Mouse (Mus musculus) embryonic facial prominence, embryonic 15.5 days (tissue): ENCODE results near the gene Lama2. TPM values are rescaled to one million over a fixed set of nuclear protein-coding genes. Genes with fewer than 3 reads are reported as not detected.
"Not testable (repeated sequence)": the region's sequence is repeated elsewhere in the genome, so short reads cannot be mapped to it uniquely, and the experiment has no call there.

Experiments
- ATAC-seq: fragments of 200-750 bp; cut with Nextera tagmentation; 2 replicates; pipeline ENCODE4 v1.8.0; 2017; ENCODE audit warnings: low read depth, moderate TSS enrichment; ENCODE audit not compliant: insufficient number of reproducible peaks, low FRiP score, low TSS enrichment
- H3K27ac ChIP-seq: fragments of 300-500 bp; sonication (generic); replicated peaks from 2 replicates; pipeline ENCODE4 v1.5.1; 2015; ENCODE audit warnings: mild to moderate bottlenecking, inconsistent platforms
- H3K27me3 ChIP-seq: fragments of 300-500 bp; sonication (generic); 2 replicates; pipeline ENCODE4 v1.6.1; 2015; ENCODE audit warnings: inconsistent platforms
- H3K36me3 ChIP-seq: fragments of 300-500 bp; sonication (generic); 2 replicates; pipeline ENCODE4 v1.6.1; 2015; ENCODE audit warnings: mild to moderate bottlenecking, inconsistent platforms
- H3K4me1 ChIP-seq: fragments of 300-500 bp; sonication (generic); 2 replicates; pipeline ENCODE4 v1.6.1; 2015; ENCODE audit warnings: inconsistent platforms
- H3K4me2 ChIP-seq: fragments of 300-500 bp; sonication (generic); replicated peaks from 2 replicates; pipeline ENCODE4 v1.6.1; 2015; ENCODE audit warnings: mild to moderate bottlenecking, inconsistent platforms
- H3K4me3 ChIP-seq: fragments of 300-500 bp; sonication (generic); replicated peaks from 2 replicates; pipeline ENCODE4 v1.5.1; 2015; ENCODE audit warnings: mild to moderate bottlenecking, inconsistent platforms
- H3K9ac ChIP-seq: fragments of 300-500 bp; sonication (generic); 2 replicates; pipeline ENCODE4 v1.6.1; 2015; ENCODE audit warnings: inconsistent platforms
- H3K9me3 ChIP-seq: fragments of 300-500 bp; sonication (generic); replicated peaks from 2 replicates; pipeline ENCODE4 v1.6.1; 2016; ENCODE audit warnings: inconsistent platforms
- WGBS: fragments of 180-500 bp; shearing (Covaris S2); methylation state at CpG from one replicate; pipeline ENCODE4 v1.1.7; 2015; 5-methylcytosine and 5-hydroxymethylcytosine counted together
- polyA plus RNA-seq: library from polyadenylated mRNA; unstranded; fragments of >200 nt; fragmentation: Nextera tagmentation; extraction: Ambion mirVana; gene quantifications from 2 replicates; pipeline ENCODE4 v1.2.1, GENCODE M21; 2015

Lama2 gene
- polyA plus RNA-seq, 1 experiment from 2014 or later: 22.8 TPM

DNA sequence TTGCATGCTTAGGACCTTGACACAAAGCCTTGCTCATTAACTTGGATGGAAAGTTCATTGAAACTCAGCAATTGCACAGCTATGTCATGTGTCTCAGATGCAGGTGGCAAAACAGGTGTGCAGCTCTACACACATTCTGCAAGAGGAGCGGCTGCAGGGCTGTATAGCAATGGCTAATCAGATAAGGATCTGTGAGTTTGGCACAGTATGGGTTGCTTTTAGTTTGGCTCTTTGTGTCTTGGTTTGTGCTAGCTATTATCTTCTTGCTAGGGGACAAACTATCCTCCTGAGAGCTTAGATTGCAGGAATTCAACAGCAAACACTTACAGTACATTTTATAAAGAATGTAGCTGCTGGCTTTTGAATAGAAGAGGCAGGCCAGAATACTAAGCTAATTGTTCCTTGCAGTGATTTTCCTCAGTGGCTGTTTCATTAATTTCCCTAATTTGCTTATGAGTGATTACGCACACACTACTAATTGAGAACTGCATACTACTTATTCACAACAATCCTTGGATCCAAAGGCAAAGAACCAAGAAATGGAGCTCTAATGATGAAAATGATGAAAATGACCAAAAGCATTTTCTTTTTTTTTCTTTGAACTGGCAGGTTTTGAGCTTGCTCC is 617.9 kb downstream of the Lama2 start:
- no peak overlapping the region for H3K4me3 ChIP-seq
- no peaks in the 10 kb centered on the region for H3K4me1 ChIP-seq
- WGBS: 86% methylated on average over 2 of the region's 2 CpGs
- no peak for ATAC-seq
- H3K4me2 ChIP-seq: no peak overlapping the region
- no peaks in the 10 kb centered on the region for H3K9me3 ChIP-seq
- no peak overlapping the region for H3K9ac ChIP-seq
- H3K27ac ChIP-seq: no peak overlapping the region
- no peaks in the 10 kb centered on the region for H3K27me3 ChIP-seq
- no peaks in the 10 kb centered on the region for H3K36me3 ChIP-seq

DNA sequence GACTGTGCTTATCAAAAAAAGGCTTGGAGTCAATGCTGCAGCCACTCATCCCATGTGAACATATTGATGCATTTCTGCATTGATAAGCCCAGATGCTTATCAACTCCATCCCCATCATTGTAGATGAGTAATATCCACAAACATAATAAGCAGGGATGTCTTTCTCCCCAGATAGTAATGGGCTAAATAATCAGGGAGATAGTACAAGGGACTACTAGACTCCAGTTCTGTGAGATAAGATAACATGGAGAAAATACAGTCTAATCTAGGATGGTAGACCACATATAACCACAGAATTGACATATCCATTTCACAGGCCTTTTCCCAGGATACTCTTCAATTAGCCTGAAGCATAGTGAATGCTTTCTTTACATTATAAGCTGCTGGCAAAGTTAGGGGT is 622.9 kb downstream of the Lama2 start:
- no peak overlapping the region for H3K27ac ChIP-seq
- ATAC-seq: no peak
- no peaks in the 10 kb centered on the region for H3K4me1 ChIP-seq
- H3K27me3 ChIP-seq: no peaks in the 10 kb centered on the region
- no peaks in the 10 kb centered on the region for H3K9me3 ChIP-seq
- H3K4me3 ChIP-seq: no peak overlapping the region
- no peak overlapping the region for H3K4me2 ChIP-seq
- H3K9ac ChIP-seq: no peak overlapping the region
- no peaks in the 10 kb centered on the region for H3K36me3 ChIP-seq

DNA sequence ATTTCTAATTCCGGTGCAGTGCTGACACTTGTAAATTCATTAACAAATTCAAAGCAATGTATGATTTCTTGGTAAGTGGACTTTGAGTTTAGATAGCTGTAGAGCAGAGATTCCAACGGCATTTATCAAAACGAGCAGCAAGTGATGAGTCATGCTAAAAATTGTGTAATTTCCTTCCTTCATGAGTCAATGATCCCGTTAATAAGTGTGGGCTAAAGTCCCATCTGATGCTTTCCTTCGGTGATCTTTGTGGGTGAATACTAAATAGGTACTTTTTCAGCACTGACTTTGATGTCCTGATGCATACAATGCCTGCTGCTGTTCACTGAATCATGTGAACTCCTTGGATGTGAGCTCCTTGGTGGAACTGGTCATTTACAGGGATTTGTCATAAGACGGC is 623.6 kb downstream of the Lama2 start:
- ATAC-seq: no peak
- H3K4me2 ChIP-seq: no peak overlapping the region
- no peak overlapping the region for H3K4me3 ChIP-seq
- no peak overlapping the region for H3K27ac ChIP-seq
- no peaks in the 10 kb centered on the region for H3K9me3 ChIP-seq
- 62% methylated on average over 6 of the region's 6 CpGs for WGBS
- H3K36me3 ChIP-seq: no peaks in the 10 kb centered on the region
- H3K4me1 ChIP-seq: no peaks in the 10 kb centered on the region
- H3K9ac ChIP-seq: no peak overlapping the region
- no peaks in the 10 kb centered on the region for H3K27me3 ChIP-seq

DNA sequence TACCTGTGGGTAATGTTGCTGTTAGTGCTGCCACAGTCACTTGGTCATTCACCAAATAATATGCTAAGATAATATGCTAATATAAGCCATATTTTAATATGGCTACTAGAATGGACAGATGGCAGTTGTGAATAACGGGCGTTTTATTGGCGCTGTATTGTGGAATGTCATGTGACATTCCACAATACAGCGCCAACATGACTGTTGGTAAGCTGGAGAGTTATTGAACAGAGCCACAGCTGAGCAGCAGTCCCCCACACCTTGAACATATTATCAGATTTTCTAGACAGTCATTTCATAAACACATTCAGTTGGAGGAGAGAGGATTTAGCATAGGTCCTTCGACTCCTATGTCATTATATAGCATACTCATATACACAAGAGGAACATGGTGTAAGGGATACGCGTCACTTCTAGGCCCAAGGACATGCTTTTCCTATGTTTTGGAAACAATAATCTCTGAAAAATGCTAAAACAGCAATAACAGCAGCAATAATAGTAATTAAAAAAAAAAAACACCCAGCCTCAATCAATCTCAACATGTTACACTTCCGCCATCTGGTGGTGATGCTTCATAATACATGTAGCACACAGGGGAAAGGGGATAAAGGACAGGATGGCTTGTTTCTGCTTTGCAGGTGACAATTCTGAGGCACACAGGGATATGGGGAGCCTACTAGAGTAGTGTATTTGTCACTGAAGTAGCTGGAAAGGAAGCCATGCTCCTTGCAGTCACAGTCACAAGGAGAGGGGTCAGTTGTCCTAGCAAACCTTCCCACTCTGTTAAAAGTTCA is 624.2 kb downstream of the Lama2 start:
- H3K36me3 ChIP-seq: no peaks in the 10 kb centered on the region
- H3K9me3 ChIP-seq: no peaks in the 10 kb centered on the region
- H3K9ac ChIP-seq: no peak overlapping the region
- 73% methylated on average over 8 of the region's 8 CpGs for WGBS
- no peaks in the 10 kb centered on the region for H3K4me1 ChIP-seq
- no peak overlapping the region for H3K4me3 ChIP-seq
- no peak overlapping the region for H3K27ac ChIP-seq
- ATAC-seq: no peak
- H3K4me2 ChIP-seq: no peak overlapping the region
- H3K27me3 ChIP-seq: no peaks in the 10 kb centered on the region

DNA sequence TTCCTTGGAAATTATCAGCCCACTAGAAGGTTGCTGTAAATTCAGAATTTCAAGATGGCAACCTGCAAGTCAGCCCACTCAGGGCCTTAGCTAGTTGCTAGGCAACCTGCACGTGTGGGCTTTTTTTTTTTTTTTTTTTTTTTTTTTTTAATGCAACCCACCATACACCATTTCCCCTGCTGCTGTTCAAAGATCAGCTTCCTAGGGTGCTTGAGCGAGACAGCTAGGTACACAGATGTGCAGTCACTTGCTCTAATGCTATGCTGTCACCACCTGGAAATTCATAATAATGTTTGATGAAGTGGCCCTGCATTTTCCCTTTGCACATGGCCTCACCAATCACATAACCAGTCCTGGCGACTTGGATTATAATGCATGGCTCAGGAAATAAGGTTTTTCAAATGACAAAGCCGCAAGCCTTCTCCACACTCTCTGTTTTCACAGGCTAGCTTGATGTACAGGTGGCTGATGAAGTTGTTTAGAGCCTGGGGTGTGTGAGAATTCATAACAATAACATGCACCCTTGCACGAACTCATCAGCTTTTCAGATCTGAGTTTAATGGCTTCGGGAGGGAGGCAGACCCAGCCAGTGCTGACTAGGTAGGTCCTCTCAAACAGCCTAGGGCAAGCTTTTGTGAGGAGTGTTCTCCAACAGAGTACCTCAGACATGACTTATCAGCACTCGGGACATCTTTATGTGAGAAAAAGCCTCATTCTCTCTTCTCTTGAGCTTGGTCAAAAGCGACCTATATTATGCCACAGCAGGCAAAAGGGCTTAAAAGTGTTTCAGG is 625.4 kb downstream of the Lama2 start:
- Histone ChIP-seq H3K4me2 (no peak overlapping the region), H3K27ac (no peak overlapping the region), H3K4me3 (no peak overlapping the region), H3K9me3 (no peaks in the 10 kb centered on the region), H3K36me3 (no peaks in the 10 kb centered on the region), H3K27me3 (no peaks in the 10 kb centered on the region), H3K4me1 (no peaks in the 10 kb centered on the region), H3K9ac (no peak overlapping the region)
- ATAC-seq: no peak
- 64% methylated on average over 8 of the region's 8 CpGs for WGBS

DNA sequence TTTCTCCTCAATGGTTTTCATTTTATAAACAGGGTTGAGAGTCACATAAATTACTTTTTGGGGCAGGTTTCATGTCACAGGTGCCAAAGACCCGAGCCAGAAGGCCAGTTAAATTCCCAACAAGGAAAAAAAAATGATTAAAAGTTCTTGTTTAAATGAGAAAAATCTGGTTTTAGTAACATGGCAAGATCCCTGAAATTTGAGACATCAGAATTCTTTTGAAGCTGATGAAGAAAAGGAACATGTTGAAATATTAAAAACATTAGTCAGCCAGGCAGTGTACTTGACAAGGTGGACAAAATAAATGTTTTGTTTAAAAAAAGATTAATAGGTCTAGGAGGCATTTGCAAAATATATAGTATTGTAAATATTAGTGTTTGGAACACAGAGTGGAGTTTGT is 634.1 kb downstream of the Lama2 start:
- Histone ChIP-seq H3K36me3 (no peaks in the 10 kb centered on the region), H3K27ac (no peak overlapping the region), H3K4me2 (no peak overlapping the region), H3K9me3 (no peaks in the 10 kb centered on the region), H3K9ac (no peak overlapping the region), H3K27me3 (no peaks in the 10 kb centered on the region), H3K4me3 (no peak overlapping the region), H3K4me1 (no peaks in the 10 kb centered on the region)
- ATAC-seq: no peak
- 14% methylated on average over 1 of the region's 1 CpGs for WGBS

DNA sequence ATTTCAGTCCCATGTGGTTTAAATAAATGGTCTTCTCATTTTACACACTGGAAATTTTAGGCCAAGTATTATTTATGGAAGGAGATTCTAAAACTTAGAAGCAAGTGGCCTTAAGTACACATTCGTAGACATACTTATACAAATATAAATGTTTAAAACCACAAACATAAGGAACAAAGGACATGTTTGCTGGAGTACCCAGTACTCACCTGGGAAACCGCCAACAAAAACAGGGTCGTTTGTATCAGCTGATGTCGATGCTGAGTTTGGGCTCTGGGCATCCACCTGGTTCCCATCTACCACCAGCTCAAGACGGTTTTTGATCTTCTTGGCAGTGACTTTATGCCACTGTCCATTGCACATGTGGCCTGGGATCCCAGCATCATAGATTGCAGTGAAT is 635.5 kb downstream of the Lama2 start:
- ATAC-seq, H3K36me3 ChIP-seq, H3K9me3 ChIP-seq, H3K4me1 ChIP-seq, H3K27ac ChIP-seq, H3K27me3 ChIP-seq, H3K9ac ChIP-seq, H3K4me3 ChIP-seq, H3K4me2 ChIP-seq: not testable (repeated sequence)
- WGBS: 51% methylated on average over 5 of the region's 5 CpGs

DNA sequence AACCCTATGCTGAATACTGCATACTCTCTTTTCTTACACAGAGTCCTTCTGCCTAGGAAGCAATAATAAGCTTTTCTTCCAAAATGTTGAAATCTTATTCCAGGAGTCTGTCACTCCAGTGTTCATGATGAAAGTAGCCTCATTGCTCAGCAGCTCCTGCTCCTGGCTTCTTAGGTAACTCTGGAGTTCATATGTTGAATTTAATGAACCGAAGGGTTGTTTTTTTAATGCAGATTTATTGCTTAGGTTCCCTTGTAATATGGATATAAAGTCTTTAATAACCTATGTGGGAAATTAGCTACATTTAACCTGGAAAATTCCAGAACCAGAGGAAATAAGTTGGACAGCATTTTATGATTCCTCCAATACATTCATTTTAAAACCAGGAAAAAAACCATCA is 636.0 kb downstream of the Lama2 start:
- H3K4me2 ChIP-seq: no peak overlapping the region
- no peak overlapping the region for H3K4me3 ChIP-seq
- 69% methylated on average over 1 of the region's 1 CpGs for WGBS
- H3K9me3 ChIP-seq: no peaks in the 10 kb centered on the region
- H3K27me3 ChIP-seq: no peaks in the 10 kb centered on the region
- no peaks in the 10 kb centered on the region for H3K4me1 ChIP-seq
- no peak overlapping the region for H3K27ac ChIP-seq
- no peak for ATAC-seq
- no peak overlapping the region for H3K9ac ChIP-seq
- H3K36me3 ChIP-seq: no peaks in the 10 kb centered on the region

DNA sequence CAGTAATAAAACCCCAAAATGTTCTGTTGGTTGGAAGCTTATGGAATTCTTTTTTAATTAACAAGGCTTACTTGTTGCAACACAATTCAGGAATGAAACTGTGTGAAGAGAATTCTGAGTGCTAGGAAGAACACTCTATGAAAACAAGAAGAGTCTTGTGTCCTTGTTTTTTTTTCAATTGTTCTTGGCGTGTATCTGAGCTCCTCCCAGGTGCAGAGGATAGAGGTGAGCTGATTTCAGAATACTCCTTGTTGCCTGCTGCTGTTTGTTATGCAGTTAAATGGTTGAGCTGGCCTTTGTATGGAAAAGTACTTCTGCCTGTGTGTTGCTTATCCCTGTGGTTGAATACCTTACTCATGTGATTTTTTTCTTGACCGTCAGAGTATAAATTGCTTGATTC is 636.9 kb downstream of the Lama2 start:
- Histone ChIP-seq H3K9ac (no peak overlapping the region), H3K36me3 (no peaks in the 10 kb centered on the region), H3K27me3 (no peaks in the 10 kb centered on the region), H3K4me1 (no peaks in the 10 kb centered on the region), H3K4me3 (no peak overlapping the region), H3K4me2 (no peak overlapping the region), H3K27ac (no peak overlapping the region), H3K9me3 (no peaks in the 10 kb centered on the region)
- WGBS: 72% methylated on average over 2 of the region's 2 CpGs
- no peak for ATAC-seq

DNA sequence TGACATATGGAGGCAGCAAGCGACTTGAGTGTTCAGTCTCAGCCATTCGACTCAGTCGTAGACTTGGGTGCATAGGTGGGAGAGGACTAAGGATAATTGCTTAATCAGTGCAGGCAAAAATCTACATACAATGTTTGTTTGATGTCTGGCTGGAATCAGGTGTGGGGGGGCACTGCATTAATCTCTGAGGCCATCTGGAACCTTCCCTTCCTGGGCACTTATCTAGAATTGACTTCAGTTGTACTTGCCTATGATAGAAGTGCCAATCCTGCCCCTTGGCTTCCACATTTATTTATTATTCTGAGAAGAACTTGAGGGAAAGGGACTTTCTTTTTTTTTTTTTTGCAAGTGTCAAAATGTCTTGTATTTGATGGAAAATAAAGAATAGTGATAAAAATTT is 644.2 kb downstream of the Lama2 start:
- Histone ChIP-seq H3K27ac (no peak overlapping the region), H3K9ac (no peak overlapping the region), H3K4me1 (no peaks in the 10 kb centered on the region), H3K27me3 (no peaks in the 10 kb centered on the region), H3K36me3 (no peaks in the 10 kb centered on the region), H3K4me3 (no peak overlapping the region), H3K9me3 (no peaks in the 10 kb centered on the region), H3K4me2 (no peak overlapping the region)
- ATAC-seq: no peak
- WGBS: 85% methylated on average over 3 of the region's 3 CpGs

DNA sequence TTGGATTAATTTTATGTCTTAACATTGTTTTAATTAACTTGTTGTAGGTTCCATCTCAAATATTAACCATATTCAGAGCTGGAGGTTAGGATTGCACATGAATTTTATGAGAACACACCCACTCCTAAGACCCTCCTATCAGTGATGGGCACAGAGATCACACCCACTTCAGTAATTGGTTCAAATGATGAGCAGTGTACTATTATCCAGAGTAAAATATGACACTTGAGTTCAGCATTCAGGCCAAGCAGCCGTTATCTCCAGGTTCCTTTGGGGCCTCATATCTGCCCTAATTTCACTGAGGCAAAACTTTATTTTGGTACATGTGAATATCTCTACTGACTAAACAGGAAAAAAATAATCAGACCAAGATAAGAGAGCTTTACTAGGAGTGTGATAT is 645.3 kb downstream of the Lama2 start:
- no peak overlapping the region for H3K4me3 ChIP-seq
- H3K27ac ChIP-seq: no peak overlapping the region
- no peaks in the 10 kb centered on the region for H3K27me3 ChIP-seq
- H3K4me1 ChIP-seq: no peaks in the 10 kb centered on the region
- no peak for ATAC-seq
- no peak overlapping the region for H3K9ac ChIP-seq
- no peaks in the 10 kb centered on the region for H3K9me3 ChIP-seq
- no peak overlapping the region for H3K4me2 ChIP-seq
- WGBS: 81% methylated on average over 1 of the region's 1 CpGs
- no peaks in the 10 kb centered on the region for H3K36me3 ChIP-seq
